Mouse (Mus musculus) T-helper 2 cell (primary cell): ENCODE measurements at regions not wholly inside any gene's neighbourhood (a gene's known extent, or its start where the extent isn't known, plus 50 kb on each side); places are given as distances from the start of the nearest gene placed in this dataset.

Source experiments
- in situ Hi-C: fragments of 300-600 bp; cut with MboI, MseI; formaldehyde crosslinking; loops from one replicate; pipeline ENCODE4 v1.15.1; 2025; ENCODE audit warnings: high pct_unique_total_duplicates

DNA sequence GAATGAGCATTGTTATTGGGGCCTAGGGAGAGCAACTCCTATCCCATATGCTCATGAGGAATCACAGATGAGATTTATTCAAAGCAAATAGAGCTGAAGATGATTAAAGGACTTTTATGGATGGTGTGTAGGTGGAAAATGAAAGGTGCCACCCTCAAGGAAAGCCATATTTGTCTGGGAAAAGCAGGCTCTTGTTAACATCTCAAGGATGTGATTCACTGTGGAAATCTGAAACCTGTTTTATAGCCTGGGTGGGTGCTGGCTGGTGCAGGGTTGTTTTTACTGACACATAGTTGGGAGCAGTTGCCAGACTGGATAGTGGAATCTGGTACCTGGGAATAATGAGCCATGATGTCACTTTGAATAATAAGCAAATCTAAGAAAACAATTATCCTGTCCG is 70.7 kb upstream of the Cask start:
- in situ Hi-C loops, result loop anchor here (10.0 kb wide), 1 partner anchor 1363 kb away; no protein-coding TSS in a partner anchor

- in situ Hi-C loops, result no loop called here
Observed at GRCm38 (mm10) chrX:13918659-13919058, 67.5 kb upstream of the Cask start.
